Mouse (Mus musculus) liver, embryonic 14.5 days (tissue): ENCODE measurements around the gene Thap8. TPM values are rescaled to one million over a fixed set of nuclear protein-coding genes. Genes with fewer than 3 reads are reported as not detected.

Experiments used
- ATAC-seq: fragments of 200-750 bp; cut with Nextera tagmentation; 2 replicates; pipeline ENCODE4 v1.8.0; 2017; ENCODE audit warnings: moderate number of reproducible peaks, mild to moderate bottlenecking, moderate library complexity; ENCODE audit not compliant: insufficient read depth
- DNase-seq, 3 experiments: peaks; one replicate each; pipeline ENCODE4 v3.0.0-alpha.2; 2012 to 2013; ENCODE audit warnings: low read depth in 3 of 3, low spot score in 3 of 3
- H3K27ac ChIP-seq: fragments of 300-500 bp; sonication (generic); 2 replicates; pipeline ENCODE4 v1.5.1; 2014; ENCODE audit warnings: moderate library complexity, mild to moderate bottlenecking, control low read depth, inconsistent platforms
- H3K27me3 ChIP-seq: fragments of 300-500 bp; sonication (generic); 2 replicates; pipeline ENCODE4 v1.6.1; 2014; ENCODE audit warnings: mild to moderate bottlenecking, low read length, moderate library complexity; ENCODE audit not compliant: control insufficient read depth, insufficient read depth
- H3K36me3 ChIP-seq: fragments of 300-500 bp; sonication (generic); replicated peaks from 2 replicates; pipeline ENCODE4 v1.6.1; 2014; ENCODE audit warnings: low read depth; ENCODE audit not compliant: control insufficient read depth, insufficient read depth
- H3K4me1 ChIP-seq, 2 experiments: fragments of 200-500 bp in 1 of 2; fragments of 300-500 bp in 1 of 2; sonication (generic) in 1 of 2; replicated peaks; 2 replicates each; pipeline ENCODE4 v1.6.1; 2012 to 2014; ENCODE audit warnings: antibody characterized with exemption in 1 of 2, inconsistent platforms in 1 of 2, low read length in 1 of 2; ENCODE audit not compliant: control insufficient read depth in 2 of 2, insufficient read depth in 2 of 2
- H3K4me2 ChIP-seq: fragments of 300-500 bp; sonication (generic); 2 replicates; pipeline ENCODE4 v1.6.1; 2014; ENCODE audit warnings: low read depth, mild to moderate bottlenecking, control low read depth, moderate library complexity
- H3K4me3 ChIP-seq, 2 experiments: fragments of 200-500 bp in 1 of 2; fragments of 300-500 bp in 1 of 2; sonication (generic) in 1 of 2; 2 replicates each; pipeline ENCODE4 v1.5.1; 2012 to 2014; ENCODE audit warnings: low read depth in 2 of 2, low read length in 2 of 2, mild to moderate bottlenecking in 2 of 2, control low read depth in 1 of 2, inconsistent platforms in 1 of 2, moderate library complexity in 1 of 2; ENCODE audit not compliant: insufficient read depth in 1 of 2
- H3K9ac ChIP-seq: fragments of 300-500 bp; sonication (generic); replicated peaks from 2 replicates; pipeline ENCODE4 v1.6.1; 2014; ENCODE audit warnings: mild to moderate bottlenecking, control low read depth, moderate library complexity
- H3K9me3 ChIP-seq: fragments of 300-500 bp; sonication (generic); 2 replicates; pipeline ENCODE4 v1.6.1; 2016; ENCODE audit warnings: low read length, mixed read lengths; ENCODE audit not compliant: control insufficient read depth
- CTCF ChIP-seq: IDR thresholded peaks from 2 replicates; pipeline ENCODE4 v1.5.1; 2016; ENCODE audit warnings: antibody characterized with exemption, low read depth, control low read depth
- EP300 ChIP-seq: IDR thresholded peaks from 2 replicates; pipeline ENCODE4 v1.6.1; 2016; ENCODE audit warnings: antibody characterized with exemption, low read depth
- WGBS: fragments of 180-500 bp; shearing (Covaris S2); extraction: QIAGEN DNeasy Blood & Tissue Kit; methylation state at CpG from one replicate; pipeline ENCODE4 v1.1.7; 2014; ENCODE audit not compliant: insufficient replicate concordance; 5-methylcytosine and 5-hydroxymethylcytosine counted together
- polyA plus RNA-seq, 2 experiments: library from polyadenylated mRNA; depleted of rRNA in 1 of 2; stranded (reverse) in 1 of 2; unstranded in 1 of 2; fragments of >200 nt; fragmentation: Nextera tagmentation in 1 of 2; extraction: Ambion mirVana in 1 of 2; gene quantifications; 2 replicates each; pipeline versions ENCODE4 v1.2.1 to v1.2.3; 2012 to 2014

Thap8 gene
- polyA plus RNA-seq, 2 experiments = 0.03 TPM; not detected in 1

DNA sequence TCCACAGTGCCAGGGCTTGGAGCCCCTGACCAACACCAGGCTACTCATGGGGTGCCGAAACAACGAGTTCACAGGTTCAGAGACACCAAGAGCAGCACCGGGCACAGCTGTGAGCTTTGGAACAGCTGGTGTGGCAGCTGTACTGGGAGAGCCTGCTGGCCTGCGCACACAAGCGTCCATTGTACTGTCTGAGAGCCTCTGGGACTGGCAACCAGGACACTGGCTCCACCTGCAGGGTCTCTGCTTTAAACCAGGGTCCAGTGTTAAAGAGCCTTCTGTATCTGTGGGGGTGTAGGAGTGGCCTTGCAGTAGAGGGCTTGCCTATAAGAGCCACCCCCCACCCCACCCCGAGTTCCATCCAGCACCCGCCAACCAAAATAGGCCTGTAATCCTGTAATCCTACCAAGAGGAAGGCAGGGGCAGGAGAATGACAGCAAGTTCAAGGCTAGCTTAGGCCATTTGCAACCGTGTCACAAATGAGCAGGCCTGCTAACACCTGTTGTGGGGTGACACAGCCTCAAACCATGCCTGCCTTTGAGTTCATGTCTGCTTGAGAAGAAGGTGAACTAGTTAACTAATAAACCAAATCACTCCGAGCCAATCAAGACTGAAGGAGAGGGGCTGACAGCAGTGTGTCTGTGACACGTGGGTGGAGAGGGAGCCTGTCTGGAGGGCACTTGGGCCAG lies 10.0 kb downstream of the Thap8 start:
- Histone ChIP-seq H3K9me3 (no peaks in the 10 kb centered on the region), H3K9ac (no peak overlapping the region), H3K4me1 (no peaks in the 10 kb centered on the region), H3K27ac (no peak overlapping the region), H3K27me3 (no peaks in the 10 kb centered on the region), H3K4me2 (no peak overlapping the region), H3K4me3 (no peak overlapping the region), H3K36me3 (no peaks in the 10 kb centered on the region)
- no peak for TF ChIP-seq CTCF
- no peak for TF ChIP-seq EP300
- DNase-seq (no peak), ATAC-seq (no peak)
- 47% methylated on average over 10 of the region's 10 CpGs for WGBS

GRCm38 (mm10) chr7:30291215-30292131 lies 11.6 kb downstream of the Thap8 start, which contains the start of gene Clip3:
Gene Clip3, plus strand, starts transcription at chr7:30291728.
- ATAC-seq (no peak), DNase-seq (no peak)
- WGBS = 10% methylated on average over 35 of the region's 35 CpGs
- Histone ChIP-seq H3K9ac (no peak within 1 kb of the TSS), H3K4me1 (no peaks in the 10 kb centered on the region), H3K27me3 (no peaks in the 10 kb centered on the region), H3K9me3 (no peaks in the 10 kb centered on the region), H3K4me2 (no peak within 1 kb of the TSS), H3K27ac (no peak within 1 kb of the TSS), H3K4me3 (peak within 1 kb of the TSS; percentile 23 to 27; a peak in 3 of 4 replicates), H3K36me3 (no peaks in the 10 kb centered on the region)
- TF ChIP-seq CTCF (no peak), EP300 (no peak)

DNA sequence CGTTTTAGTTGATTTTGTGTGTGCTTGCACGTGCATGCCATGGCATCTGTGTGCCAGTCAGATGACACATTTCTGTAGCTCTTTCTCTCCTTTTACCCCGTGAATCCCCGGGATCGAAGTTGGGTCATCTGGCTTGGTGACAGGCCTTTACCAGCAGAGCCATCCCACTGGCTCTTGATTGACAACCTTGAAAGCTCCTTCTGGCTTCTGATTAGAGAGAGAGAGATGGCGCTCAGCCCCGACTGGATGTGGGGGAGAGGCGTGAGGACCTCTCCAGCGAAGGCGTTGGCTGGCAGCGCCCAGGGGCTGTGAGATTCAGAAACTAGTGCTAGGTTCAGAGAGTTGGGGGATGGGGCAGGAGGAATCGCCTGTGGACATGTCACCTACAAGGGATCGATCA lies 13.9 kb downstream of the Thap8 start:
- Histone ChIP-seq H3K4me1 (no peaks in the 10 kb centered on the region), H3K27ac (no peak overlapping the region), H3K36me3 (no peaks in the 10 kb centered on the region), H3K9me3 (no peaks in the 10 kb centered on the region), H3K9ac (no peak overlapping the region), H3K27me3 (no peaks in the 10 kb centered on the region), H3K4me3 (no peak overlapping the region), H3K4me2 (no peak overlapping the region)
- TF ChIP-seq CTCF (no peak), EP300 (no peak)
- ATAC-seq (no peak), DNase-seq (no peak)
- WGBS = 72% methylated on average over 13 of the region's 13 CpGs

DNA sequence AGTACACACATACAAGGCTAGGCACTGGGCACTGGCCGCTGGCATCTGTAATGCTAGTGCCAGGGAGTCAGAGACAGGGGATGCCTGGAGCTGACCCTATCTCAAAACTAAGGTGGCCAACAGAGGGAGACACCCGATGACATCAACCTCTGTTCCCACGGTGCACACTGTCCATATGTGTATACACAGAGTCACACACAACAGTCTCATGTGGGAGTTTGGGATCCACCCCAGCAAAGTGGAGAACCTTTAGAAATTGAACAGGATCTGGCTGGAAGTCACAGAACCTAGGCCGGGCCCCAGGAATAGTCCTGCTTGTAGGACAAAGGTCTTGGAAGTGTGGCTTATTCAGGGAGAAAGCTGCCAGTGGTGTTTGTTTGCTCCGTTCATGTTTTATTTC lies 14.4 kb downstream of the Thap8 start:
- H3K9me3 ChIP-seq = no peaks in the 10 kb centered on the region
- no peak overlapping the region for H3K4me2 ChIP-seq
- no peak overlapping the region for H3K27ac ChIP-seq
- TF ChIP-seq EP300 = no peak
- H3K9ac ChIP-seq = no peak overlapping the region
- no peaks in the 10 kb centered on the region for H3K27me3 ChIP-seq
- DNase-seq (no peak), ATAC-seq (no peak)
- H3K36me3 ChIP-seq = no peaks in the 10 kb centered on the region
- WGBS = 56% methylated on average over 5 of the region's 5 CpGs
- H3K4me3 ChIP-seq = no peak overlapping the region
- no peaks in the 10 kb centered on the region for H3K4me1 ChIP-seq

GRCm38 (mm10) chr7:30295103-30295502 lies 15.2 kb downstream of the Thap8 start:
- 45% methylated on average over 10 of the region's 10 CpGs for WGBS
- Histone ChIP-seq H3K36me3 (no peaks in the 10 kb centered on the region), H3K27me3 (no peaks in the 10 kb centered on the region), H3K9ac (no peak overlapping the region), H3K4me1 (no peaks in the 10 kb centered on the region), H3K9me3 (no peaks in the 10 kb centered on the region), H3K4me3 (no peak overlapping the region), H3K27ac (no peak overlapping the region), H3K4me2 (no peak overlapping the region)
- ATAC-seq (no peak), DNase-seq (no peak)
- no peak for TF ChIP-seq CTCF
- TF ChIP-seq EP300 = no peak
